Mouse (Mus musculus) retina, embryonic 14.5 days (tissue): ENCODE results near the gene Nupl1.

Experiments
- DNase-seq: peaks from one replicate; pipeline ENCODE4 v3.0.0-alpha.2; 2015; ENCODE audit warnings: low spot score

The Nupl1 gene

DNA sequence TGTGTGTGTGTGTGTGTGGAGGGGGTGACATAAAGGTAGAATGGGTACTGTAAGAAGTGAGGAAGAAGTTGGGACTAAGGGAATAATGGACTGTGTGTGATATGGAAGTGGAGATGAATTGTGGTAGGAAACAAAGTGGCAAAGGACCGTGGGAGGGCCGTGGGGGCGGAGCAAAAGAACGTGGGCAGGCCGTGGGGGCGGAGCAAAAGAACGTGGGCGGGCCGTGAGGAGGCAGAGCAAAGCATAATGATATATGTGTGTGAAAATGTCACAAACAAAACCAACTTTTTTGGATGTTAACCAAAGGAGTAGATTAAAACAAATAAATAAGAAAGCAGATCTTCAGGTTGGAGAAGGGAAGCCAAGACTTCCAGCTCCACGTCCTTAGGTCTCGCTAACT is 98.9 kb downstream of the Nupl1 start:
- no peak for DNase-seq

DNA sequence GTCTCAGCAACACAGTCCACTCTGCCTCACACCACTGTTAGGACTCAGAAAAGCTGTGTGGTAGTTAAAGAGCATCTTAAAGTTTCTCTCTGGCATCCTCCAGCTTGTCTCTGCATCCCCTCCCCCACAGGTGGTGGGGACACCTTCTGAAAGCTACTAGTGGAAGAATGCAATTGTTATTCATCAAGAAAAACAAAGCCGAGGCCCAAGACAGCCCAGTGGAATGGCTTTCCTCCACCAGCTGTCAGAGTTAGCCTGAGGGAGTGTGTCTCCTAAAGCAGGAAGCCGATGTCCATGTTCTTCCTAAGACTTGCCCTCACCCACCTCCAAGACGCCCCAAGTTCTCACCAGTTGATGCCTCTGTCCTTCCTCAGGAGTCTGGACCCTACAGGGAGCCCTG is 102.3 kb downstream of the Nupl1 start:
- no peak for DNase-seq

DNA sequence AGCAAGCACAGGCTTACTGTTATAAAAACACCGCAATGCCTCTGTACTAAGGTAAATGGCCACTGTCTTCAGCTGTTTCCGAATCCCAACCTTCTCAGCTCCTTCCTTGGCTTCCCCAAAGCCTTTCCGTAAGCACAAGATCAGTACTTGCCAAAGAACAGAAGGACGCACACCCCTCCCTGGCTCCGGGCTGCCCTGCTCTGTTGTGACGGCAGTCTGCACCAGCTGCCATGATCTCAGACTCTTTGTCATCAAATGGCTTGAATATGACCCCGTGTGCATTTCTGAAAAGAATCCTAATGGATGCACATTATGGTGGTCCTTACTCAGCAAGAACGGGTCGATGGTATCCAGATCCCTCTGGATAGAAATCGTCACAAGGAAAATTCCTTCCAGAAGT is 108.0 kb downstream of the Nupl1 start:
- DNase-seq, result no peak

DNA sequence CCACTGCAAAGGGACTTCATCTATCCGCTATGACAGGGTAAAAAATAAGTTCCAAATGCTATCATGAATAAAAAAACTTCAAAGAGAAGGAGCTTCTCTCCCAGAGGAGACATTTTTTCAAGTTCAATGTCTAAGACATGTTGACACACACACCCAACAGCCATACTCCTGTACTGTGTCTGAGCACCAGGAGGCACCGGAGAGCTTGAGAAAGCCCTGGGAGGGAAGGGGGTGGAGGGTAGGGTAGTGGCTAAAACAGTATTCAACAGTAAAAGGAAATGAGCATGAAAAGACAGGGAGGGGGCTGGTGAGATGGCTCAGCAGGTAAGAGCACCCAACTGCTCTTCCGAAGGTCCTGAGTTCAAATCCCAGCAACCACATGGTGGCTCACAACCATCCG is 112.9 kb downstream of the Nupl1 start:
- no peak for DNase-seq

DNA sequence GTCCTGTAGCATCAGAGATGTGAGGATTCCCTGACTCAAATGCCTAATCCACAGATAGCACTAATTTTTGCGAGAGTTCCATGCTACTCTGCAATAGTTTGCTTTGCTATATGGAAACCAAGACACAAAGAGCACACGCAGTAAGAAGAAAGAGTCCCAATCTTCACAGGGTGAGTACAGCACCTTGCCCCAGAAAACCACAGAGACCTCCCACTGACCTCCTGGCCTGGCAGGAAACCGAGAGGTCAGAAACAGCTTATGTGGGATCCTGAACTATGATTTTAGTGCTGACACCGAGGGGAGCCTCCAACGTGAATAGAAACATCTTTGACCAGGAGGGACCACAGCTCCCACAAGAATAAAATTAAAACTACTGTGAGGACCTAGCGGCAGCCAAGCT is 113.4 kb downstream of the Nupl1 start:
- no peak for DNase-seq

GRCm38 (mm10) chr14:60135801-60136200 is 115.4 kb downstream of the Nupl1 start:
- DNase-seq, result no peak

DNA sequence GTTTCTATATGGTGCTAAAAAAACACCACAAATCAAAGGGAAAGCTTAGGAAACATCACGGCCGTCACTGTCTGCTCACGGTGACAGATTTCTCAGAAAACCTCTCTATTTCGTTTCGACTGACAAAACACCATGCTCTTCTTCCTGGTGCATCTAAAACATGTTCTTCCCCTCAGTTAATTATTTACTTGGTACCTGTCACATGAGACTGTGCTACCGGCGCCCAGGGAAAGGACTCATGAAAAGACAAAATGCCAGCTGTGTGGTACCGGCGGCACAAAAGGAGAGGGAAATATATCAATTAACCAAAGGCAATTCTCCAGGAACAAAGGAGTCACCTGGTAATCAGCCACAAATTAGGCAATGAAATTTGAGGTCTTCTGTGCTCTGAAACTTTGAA is 116.5 kb downstream of the Nupl1 start:
- no peak for DNase-seq
